Mouse (Mus musculus) heart, adult 11 months (tissue): ENCODE measurements around the gene Gm49388.

Source experiments
- DNase-seq: peaks from one replicate; pipeline ENCODE4 v3.0.0; 2022

Gm49388 gene

DNA sequence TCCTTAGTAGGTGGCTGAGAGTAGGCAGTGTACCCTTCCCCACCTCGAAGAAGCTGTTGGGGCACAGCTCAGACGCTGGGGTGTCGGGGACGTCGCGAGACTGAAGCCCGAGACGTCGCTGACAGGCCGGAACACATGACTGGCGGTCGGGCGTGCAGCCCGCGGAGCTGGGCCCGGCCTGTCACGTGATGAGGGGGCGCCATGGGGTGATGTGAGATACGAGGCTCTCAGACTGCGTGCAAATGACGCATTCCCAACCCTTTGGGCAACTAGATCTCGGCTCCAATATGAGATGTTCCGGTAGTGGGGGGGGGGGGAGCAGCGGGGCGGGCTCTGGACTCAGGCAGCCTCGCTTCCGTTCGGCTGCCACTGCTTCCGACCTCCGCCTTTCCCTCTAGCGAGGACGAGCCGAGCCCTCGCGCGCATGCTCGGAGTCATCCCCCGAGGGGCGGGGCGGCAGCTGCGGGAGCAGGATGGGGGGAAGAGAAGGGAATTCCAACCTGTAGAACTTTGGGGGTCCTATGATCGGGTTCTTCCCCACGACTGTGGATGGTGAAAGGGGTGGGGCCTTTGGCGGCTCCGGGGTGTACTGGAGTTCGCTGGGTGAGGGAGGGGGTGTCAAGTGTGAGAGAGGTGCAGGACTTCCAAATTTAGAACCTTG is 56.1 kb downstream of the Gm49388 start:
- peak; percentile 100 for DNase-seq

DNA sequence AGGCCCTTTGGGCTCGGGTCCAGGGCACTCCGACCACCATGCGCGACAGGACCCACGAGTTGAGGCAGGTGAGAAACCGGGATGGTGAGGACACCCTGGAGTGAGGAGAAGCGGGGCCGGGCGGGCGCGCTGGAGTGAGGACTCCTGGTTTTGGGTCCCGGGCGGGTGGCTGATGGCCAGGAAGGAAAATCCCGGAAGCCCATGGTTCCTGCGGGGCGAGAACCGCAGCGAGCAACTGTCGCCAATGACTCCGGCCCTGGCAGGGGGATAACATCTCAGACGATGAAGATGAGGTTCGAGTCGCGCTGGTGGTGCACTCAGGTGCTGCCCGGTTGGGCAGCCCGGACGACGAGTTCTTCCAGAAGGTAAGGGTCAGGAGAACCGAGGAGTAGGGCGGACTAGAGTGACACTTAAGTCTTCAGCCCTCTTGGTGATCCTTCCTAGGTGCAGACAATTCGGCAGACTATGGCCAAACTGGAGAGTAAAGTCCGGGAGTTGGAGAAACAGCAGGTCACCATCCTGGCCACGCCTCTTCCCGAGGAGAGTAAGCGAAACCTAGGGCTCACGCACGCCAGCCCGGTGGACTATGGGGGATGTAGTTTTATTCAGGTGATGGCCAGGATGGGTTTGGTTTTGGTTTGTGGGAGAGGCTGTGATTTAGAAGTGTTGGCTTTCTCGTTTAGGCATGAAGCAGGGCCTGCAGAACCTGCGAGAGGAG is 56.8 kb downstream of the Gm49388 start:
- DNase-seq = peak; percentile 99

DNA sequence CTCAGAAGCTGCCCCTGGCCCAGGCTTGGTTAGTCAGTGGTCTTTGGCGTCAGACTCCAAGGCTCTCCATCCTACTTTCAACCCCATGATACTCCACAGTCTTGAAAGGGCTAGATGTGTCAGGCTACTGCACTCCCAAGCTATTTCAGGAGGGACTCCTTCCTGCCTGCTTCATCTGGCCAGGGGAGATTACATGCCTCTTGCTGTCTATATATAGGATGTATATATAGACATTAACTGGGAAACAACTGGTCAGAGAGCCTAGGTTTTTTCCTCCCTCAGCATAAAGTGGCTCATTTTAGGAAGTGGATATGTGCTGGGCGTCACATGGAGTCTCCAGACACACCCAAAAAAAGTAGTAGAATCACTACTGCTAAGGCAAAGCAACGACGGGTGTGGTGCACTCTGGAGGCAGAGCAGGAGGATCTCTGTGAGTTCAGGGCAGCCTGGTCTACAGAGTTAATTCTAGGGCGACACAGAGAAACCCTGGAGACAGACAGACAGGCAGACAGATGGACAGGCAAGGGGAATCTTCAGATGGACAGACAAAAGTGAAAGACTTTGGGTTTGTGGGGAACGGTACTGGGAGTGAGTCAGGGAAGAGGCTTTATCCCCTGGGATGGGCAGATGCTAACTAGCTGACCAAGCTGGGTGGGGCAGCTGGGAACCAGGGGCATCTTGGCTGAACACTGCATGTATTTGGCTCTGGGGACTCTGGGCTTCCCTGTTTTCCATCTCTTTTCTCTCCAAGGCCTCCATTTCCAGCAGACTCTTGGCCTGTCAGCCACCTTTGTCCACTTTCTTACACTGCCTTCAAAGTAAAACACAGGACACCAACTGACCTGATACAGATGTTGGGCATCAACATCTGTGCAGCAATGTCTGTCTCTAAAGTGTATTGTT is 64.8 kb downstream of the Gm49388 start:
- peak; percentile 96 for DNase-seq

DNA sequence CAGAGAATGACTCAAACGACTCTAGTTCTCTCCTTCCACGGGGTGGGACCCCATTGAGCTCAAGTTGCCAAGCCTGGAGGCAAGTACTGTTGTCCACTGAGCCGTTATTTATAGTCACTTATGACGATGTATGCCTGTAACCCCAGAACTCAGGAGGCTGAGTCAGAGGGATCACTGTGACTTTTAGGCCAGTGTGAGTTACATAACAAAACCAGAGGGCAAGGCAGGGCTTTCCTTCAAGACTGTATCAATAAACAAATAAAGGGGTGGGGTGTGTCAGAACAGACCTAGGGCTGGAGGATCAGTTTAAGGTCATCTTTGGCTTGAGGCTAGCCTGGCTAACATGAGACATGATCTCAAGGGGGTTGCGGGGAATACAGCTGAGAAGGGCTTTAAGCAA is 65.5 kb downstream of the Gm49388 start:
- peak; percentile 97 for DNase-seq
